Mouse (Mus musculus): Measurements from ENCODE around the gene Faim2.

GRCm38 (mm10) chr15:99497061-99497460, 30.9 kb downstream of the Faim2 start:
- TF ChIP-seq MAFK (IDR thresholded peaks at IDR 0.05; ENCODE audit: insufficient read depth, low read depth, low read length) (no peak), ZC3H11A (IDR thresholded peaks at IDR 0.05; ENCODE audit: borderline replicate concordance, low read depth, low read length) (peak; percentile 41; the same call in 1 of the 2 replicates)
